Mouse (Mus musculus) megakaryocyte, embryonic 14.5 days (primary cell): ENCODE data around the gene Paxx.
"Not testable (repeated sequence)": the region's sequence is repeated elsewhere in the genome, so short reads cannot be mapped to it uniquely, and the experiment has no call there.

Experiments used
- FLI1 ChIP-seq: IDR thresholded peaks from 2 replicates; pipeline ENCODE4 v1.6.1; 2012; ENCODE audit warnings: low read length, inconsistent platforms, mixed read lengths
- GATA1 ChIP-seq: IDR thresholded peaks from 3 replicates; pipeline ENCODE4 v1.6.1; 2012; ENCODE audit warnings: mixed read lengths, low read length, inconsistent platforms, borderline replicate concordance

DNA sequence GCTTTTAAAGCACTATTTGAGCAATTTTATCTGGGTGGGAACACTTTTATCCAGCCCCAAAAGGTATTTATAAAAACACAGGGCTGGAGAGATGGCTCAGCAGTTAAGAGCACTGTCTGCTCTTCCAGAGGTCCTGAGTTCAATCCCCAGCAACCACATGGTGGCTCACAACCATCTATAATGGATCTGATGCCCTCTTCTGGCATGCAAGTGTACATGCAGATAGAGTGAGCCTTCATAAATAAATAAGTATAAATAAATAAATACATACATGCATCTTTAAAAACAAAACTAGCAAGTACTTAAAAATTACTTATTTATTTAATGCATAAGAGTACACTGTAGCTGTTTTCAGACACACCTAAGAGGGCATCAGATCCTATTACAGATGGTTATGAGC is 47.5 kb downstream of the Paxx start:
- not testable (repeated sequence) for TF ChIP-seq GATA1, FLI1
